Mouse (Mus musculus) neutrophil, adult 65 days (primary cell): ENCODE data around the gene Olfr1487. TPM values are rescaled to one million over a fixed set of nuclear protein-coding genes. Genes with fewer than 3 reads are reported as not detected.

Experiments
- total RNA-seq: library from RNA; stranded (reverse); gene quantifications from 2 replicates; pipeline ENCODE4 v1.2.4, GENCODE M21; 2023

Olfr1487 gene
- not detected in 2 replicates for total RNA-seq

DNA sequence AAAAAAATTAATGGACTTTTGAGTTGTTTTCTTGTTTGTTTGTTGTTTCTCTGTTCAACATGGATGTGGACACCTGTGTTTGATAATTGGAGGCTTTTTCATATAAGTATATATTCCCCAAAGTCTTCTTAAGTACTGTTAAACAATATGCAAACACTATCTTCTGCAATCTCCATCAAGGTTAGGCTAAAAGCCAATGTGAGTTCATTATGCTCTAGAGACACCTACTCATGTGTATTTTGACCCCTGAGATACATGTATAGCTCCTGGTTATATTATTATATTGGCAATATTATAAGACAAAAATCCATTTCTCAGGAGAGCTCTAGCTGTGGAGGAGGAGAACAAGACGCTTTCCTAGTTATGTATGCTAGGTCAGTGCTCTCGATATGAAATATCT is at the start of gene Olfr1487:
TSS of gene Olfr1487 (plus strand) at position 301 of the 400 bp plus-strand sequence.

DNA sequence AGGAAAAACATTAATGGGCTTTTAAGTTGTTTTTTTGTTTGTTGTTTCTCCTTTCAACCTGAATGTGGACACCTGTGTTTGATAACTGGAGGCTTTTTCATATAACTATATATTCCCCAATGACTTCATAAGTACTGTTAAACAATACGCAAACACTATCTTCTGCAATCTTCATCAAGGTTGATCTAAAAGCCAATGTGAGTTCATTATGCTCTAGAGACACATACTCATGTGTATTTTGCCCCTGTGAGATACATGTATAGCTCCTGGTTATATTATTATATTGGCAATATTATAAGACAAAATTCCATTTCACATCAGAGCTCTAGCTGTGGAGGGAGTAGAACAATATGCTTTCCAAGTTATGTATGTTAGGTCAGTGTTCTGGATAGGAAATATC is 34.0 kb upstream of the Olfr1487 start, which contains the start of gene Olfr1484:
TSS of gene Olfr1484 (plus strand) at position 301 of the 400 bp plus-strand sequence.

DNA sequence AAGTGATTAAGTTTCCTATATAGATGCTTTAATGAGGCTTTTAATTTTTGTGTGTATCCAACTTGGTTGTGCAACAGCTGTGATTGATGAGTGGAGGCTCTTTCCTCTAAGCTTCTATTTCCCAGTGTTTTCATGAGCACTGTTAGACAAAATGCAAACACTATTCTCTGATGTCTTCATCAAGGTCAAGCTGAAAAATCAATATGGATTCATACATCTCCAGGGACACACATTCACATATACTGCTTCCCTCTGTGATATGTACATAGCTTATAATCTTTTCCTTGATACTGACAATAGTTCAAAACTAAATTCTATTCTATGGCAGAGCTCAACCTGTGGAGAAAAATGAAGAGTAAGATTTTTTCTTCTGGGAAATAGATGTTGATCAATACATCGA is 14.1 kb downstream of the Olfr1487 start, which contains the start of gene Olfr1489:
TSS of gene Olfr1489 (plus strand) at position 301 of the 400 bp plus-strand sequence.

DNA sequence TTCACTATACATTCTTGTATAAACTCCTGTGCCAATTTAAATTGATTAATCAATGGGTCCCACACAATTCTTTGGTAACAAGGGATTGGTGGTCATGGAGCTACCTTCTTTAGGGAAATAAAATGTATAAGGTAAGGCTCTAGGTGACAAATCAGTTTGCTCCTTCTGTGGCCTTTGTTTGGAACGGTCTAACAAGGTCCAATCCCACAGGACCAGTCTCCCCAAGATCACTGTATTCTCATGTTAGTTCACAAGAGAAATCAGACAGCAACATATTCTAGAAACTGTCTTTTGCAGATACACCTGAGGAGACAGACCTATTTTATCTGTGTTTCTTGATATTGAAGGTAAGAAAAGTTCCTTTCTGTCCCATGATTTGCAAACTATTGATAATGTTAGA is 33.6 kb downstream of the Olfr1487 start, which contains the start of gene Olfr1490:
TSS of gene Olfr1490 (plus strand) at position 301 of the 400 bp plus-strand sequence.

Other genes with a start within 250 kb of the Olfr1487 start
- gene Olfr1469, start 209.5 kb upstream of the Olfr1487 start, total RNA-seq = not detected in 2 replicates
- not detected in 2 replicates for gene Olfr1471, start 174.0 kb upstream of the Olfr1487 start, total RNA-seq
- gene Olfr1472, start 161.3 kb upstream of the Olfr1487 start, total RNA-seq = not detected in 2 replicates
- gene Olfr1474, start 147.8 kb upstream of the Olfr1487 start, total RNA-seq = not detected in 2 replicates
- gene Olfr1475, start 137.2 kb upstream of the Olfr1487 start, total RNA-seq = not detected in 2 replicates
- not detected in 2 replicates for gene Olfr1477, start 116.8 kb upstream of the Olfr1487 start, total RNA-seq
- gene Olfr1480, start 89.5 kb upstream of the Olfr1487 start, total RNA-seq = not detected in 2 replicates
- not detected in 2 replicates for gene Olfr1484, start 33.9 kb upstream of the Olfr1487 start, total RNA-seq
- gene Olfr1489, start 14.2 kb downstream of the Olfr1487 start, total RNA-seq = not detected in 2 replicates
- gene Olfr1490, start 33.7 kb downstream of the Olfr1487 start, total RNA-seq = not detected in 2 replicates
- not detected in 2 replicates for gene Olfr1491, start 79.9 kb downstream of the Olfr1487 start, total RNA-seq
- not detected in 2 replicates for gene Olfr1493-ps1, start 105.9 kb downstream of the Olfr1487 start, total RNA-seq
- gene Olfr1494, start 122.4 kb downstream of the Olfr1487 start, total RNA-seq = not detected in 2 replicates
- gene Olfr1495, start 147.2 kb downstream of the Olfr1487 start, total RNA-seq = not detected in 2 replicates
- gene Olfr1496, start 160.5 kb downstream of the Olfr1487 start, total RNA-seq = not detected in 2 replicates
- gene Olfr1497, start 180.8 kb downstream of the Olfr1487 start, total RNA-seq = not detected in 2 replicates
- not detected in 2 replicates for gene Olfr1499, start 202.1 kb downstream of the Olfr1487 start, total RNA-seq
- gene Olfr1500, start 213.1 kb downstream of the Olfr1487 start, total RNA-seq = not detected in 2 replicates
- not detected in 2 replicates for gene Olfr1501, start 233.3 kb downstream of the Olfr1487 start, total RNA-seq
- gene Olfr1502, start 244.4 kb downstream of the Olfr1487 start, total RNA-seq = not detected in 2 replicates